Mouse (Mus musculus): ENCODE results near the gene Cldn10. TPM values are rescaled to one million over a fixed set of nuclear protein-coding genes. Genes with fewer than 3 reads are reported as not detected.

Gene Cldn10
- polyA plus RNA-seq, 1 experiment from 2014 or later: 0.32 TPM

DNA sequence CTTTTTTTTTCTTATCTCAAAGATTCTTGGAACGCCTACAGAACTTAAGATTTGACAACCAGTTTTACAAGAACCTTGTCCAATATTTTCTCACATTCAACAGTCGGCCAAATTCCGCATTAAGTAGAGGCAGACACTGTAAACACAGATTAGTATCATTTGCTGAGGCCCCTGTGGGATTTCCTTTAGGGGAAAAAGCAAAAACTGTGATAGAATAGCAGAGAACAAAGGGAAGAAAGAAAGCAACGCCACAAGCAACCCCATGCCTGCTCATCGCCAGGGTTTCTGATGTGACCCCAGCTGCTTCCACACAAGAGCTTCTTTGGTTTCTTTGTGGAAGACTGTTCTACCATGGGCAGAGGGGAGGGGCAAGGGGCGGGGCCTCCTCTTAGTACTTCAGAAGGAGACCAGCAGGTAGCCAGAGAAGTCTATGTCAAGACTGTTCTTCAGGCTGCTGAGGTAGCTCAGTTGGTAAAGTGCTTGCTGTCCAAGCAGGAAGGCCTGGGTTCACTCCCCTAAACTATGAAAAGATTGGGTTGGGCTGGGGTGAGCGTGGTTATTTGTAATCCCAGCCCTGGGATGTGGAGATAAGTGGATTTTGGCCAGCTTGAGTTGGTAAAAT, 39.7 kb downstream of the Cldn10 start:
- Histone ChIP-seq H3K27me3 (replicated peaks) (no peaks in the 10 kb centered on the region), H3K4me1 (replicated peaks) (no peaks in the 10 kb centered on the region), H3K4me3 (no peak overlapping the region), H3K36me3 (no peaks in the 10 kb centered on the region), H3K4me2 (no peak overlapping the region), H3K9me3 (replicated peaks) (no peaks in the 10 kb centered on the region), H3K27ac (ENCODE audit: poor library complexity, severe bottlenecking) (no peak overlapping the region), H3K9ac (no peak overlapping the region)
- 54% methylated on average over 7 of the region's 7 CpGs for WGBS
- no peak for ATAC-seq (ENCODE audit: insufficient number of reproducible peaks, low FRiP score)

DNA sequence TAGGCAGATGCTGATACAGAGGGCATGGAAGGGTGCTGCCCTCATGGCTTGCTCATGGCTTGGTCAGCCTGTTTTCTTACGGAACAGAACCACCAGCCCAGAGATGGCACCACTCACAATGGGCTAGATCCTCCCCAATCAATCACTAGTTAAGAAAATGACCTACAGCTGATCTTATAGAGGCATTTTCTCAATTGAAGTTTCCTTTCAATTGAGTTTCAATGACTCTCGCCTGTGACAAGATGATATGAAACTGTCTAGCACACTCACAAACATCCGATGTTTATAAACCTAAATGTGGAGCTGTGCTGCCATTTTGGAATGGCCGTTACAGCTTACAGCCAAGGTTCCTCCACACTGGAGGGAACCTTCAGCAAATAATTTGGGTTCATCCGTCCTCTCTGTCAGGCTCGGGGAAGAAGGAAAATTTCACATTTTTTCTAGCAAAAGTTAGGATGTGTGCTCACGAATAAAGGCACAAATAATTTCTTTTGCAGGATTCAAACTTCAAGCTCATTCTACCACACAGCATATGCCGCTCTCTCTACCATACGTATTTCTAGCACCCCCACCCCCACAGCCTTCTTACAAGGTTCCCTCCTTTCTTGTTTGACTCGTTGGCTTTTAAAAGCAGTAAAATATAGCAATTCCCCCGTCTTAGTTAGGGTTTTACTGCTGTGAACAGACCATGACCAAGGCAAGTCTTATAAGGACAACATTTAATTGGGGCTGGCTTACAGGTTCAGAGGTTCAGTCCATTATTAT, 41.8 kb downstream of the Cldn10 start:
- Histone ChIP-seq H3K4me2 (no peak overlapping the region), H3K27ac (ENCODE audit: poor library complexity, severe bottlenecking) (no peak overlapping the region), H3K4me3 (no peak overlapping the region), H3K9ac (no peak overlapping the region), H3K27me3 (replicated peaks) (no peaks in the 10 kb centered on the region), H3K36me3 (no peaks in the 10 kb centered on the region), H3K4me1 (replicated peaks) (no peaks in the 10 kb centered on the region; the same call in 1 of the 2 replicates), H3K9me3 (replicated peaks) (no peaks in the 10 kb centered on the region)
- 78% methylated on average over 11 of the region's 11 CpGs for WGBS
- ATAC-seq (ENCODE audit: insufficient number of reproducible peaks, low FRiP score): no peak

DNA sequence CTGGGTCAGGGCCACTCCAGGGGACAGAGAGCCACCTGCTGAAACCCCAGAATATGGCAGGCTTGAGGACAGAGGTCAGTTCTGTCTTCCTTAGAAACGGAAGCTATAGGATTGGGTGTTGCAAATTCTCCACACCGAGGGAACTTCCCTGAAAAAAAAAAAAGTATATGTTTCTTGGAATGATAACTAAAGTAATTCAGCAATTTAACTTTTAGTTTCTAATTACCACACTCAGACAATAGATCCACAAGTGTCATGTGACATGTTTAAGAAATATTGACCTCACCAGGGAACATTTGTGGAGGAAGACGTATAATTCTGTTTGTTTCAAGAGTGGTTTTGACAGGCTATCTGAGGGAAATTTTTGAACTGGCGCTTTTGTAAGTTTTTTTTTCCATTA, 43.9 kb downstream of the Cldn10 start:
- Histone ChIP-seq H3K4me1 (replicated peaks) (no peaks in the 10 kb centered on the region; the same call in 1 of the 2 replicates), H3K9ac (no peak overlapping the region), H3K9me3 (replicated peaks) (no peaks in the 10 kb centered on the region), H3K36me3 (no peaks in the 10 kb centered on the region), H3K27me3 (replicated peaks) (no peaks in the 10 kb centered on the region), H3K4me2 (no peak overlapping the region), H3K4me3 (no peak overlapping the region), H3K27ac (ENCODE audit: poor library complexity, severe bottlenecking) (no peak overlapping the region)
- ATAC-seq (ENCODE audit: insufficient number of reproducible peaks, low FRiP score): no peak
- 69% methylated on average over 4 of the region's 4 CpGs for WGBS

DNA sequence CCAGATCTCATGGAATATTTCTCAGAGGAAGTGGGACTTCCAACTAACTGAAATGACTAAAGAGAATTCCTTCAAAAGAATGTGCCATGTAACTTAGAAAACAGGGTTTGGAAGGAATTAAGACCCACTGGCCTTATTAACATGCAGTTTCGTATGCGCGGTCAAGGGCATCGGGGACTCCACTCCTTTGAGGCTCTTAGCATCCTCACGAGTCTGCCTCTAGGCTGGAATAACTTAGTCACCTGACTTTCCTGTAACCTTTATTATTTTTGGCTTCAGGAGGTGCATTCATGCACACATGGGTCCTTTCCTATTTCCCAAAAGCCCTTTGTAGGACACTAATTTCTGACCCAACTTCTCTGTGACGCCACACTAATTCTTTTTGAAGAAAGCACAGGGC, 45.5 kb downstream of the Cldn10 start:
- Histone ChIP-seq H3K4me1 (replicated peaks) (no peaks in the 10 kb centered on the region; the same call in 1 of the 2 replicates), H3K9ac (no peak overlapping the region), H3K9me3 (replicated peaks) (no peaks in the 10 kb centered on the region), H3K27ac (ENCODE audit: poor library complexity, severe bottlenecking) (no peak overlapping the region), H3K4me3 (no peak overlapping the region), H3K4me2 (no peak overlapping the region), H3K36me3 (no peaks in the 10 kb centered on the region), H3K27me3 (replicated peaks) (no peaks in the 10 kb centered on the region)
- whole genome bisulfite sequencing: 75% methylated on average over 6 of the region's 6 CpGs
- ATAC-seq (ENCODE audit: insufficient number of reproducible peaks, low FRiP score): no peak

DNA sequence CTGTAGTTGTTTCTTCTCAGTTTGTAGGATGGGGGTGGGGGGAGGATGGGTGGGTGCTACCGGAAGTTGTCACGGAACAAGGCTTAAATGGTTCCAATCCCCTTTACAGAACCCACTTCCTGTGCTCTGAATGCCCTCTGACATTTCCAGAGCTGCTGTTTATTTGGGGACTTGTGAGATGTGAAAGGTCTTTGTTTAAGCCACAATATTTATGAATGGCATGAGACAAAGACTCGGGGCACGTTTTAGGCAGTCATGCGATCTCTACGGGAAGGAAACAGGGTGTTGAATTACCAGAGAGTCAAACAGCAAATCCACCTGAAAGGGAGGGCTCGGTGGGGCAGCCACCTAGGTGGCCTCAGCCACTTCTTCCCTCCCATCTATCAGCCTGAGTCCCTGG, 46.6 kb downstream of the Cldn10 start:
- 29% methylated on average over 7 of the region's 7 CpGs for WGBS
- Histone ChIP-seq H3K27me3 (replicated peaks) (no peaks in the 10 kb centered on the region), H3K4me3 (no peak overlapping the region), H3K27ac (ENCODE audit: poor library complexity, severe bottlenecking) (no peak overlapping the region), H3K9me3 (replicated peaks) (no peaks in the 10 kb centered on the region), H3K4me2 (no peak overlapping the region), H3K36me3 (no peaks in the 10 kb centered on the region), H3K9ac (no peak overlapping the region), H3K4me1 (replicated peaks) (no peaks in the 10 kb centered on the region; the same call in 1 of the 2 replicates)
- no peak for ATAC-seq (ENCODE audit: insufficient number of reproducible peaks, low FRiP score)

DNA sequence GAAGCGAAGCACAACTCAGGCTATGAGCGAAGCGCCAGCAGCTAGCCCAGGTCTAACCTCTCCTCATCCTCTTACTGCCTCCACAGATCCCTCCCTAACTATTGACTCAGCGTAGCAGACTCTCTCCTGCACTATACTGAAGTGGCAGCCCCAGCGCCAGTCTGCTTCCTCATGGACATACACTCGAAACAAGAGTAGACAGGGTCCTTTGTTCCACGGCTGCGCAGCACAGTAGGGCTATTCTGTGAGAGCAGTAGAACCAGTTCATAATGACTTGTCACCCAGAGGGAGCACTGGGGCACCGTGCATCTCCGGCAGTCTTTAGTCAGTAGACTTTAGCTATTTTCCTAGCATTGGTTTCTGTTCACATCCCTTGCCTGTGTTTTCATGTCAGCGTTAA, 48.4 kb downstream of the Cldn10 start:
- H3K4me3 ChIP-seq: no peak overlapping the region
- no peak for ATAC-seq (ENCODE audit: insufficient number of reproducible peaks, low FRiP score)
- H3K36me3 ChIP-seq: no peaks in the 10 kb centered on the region
- H3K27ac ChIP-seq (ENCODE audit: poor library complexity, severe bottlenecking): no peak overlapping the region
- no peak overlapping the region for H3K4me2 ChIP-seq
- WGBS: 85% methylated on average over 11 of the region's 11 CpGs
- no peaks in the 10 kb centered on the region; the same call in 1 of the 2 replicates for H3K4me1 ChIP-seq (replicated peaks)
- no peaks in the 10 kb centered on the region for H3K27me3 ChIP-seq (replicated peaks)
- H3K9me3 ChIP-seq (replicated peaks): no peaks in the 10 kb centered on the region
- H3K9ac ChIP-seq: no peak overlapping the region

DNA sequence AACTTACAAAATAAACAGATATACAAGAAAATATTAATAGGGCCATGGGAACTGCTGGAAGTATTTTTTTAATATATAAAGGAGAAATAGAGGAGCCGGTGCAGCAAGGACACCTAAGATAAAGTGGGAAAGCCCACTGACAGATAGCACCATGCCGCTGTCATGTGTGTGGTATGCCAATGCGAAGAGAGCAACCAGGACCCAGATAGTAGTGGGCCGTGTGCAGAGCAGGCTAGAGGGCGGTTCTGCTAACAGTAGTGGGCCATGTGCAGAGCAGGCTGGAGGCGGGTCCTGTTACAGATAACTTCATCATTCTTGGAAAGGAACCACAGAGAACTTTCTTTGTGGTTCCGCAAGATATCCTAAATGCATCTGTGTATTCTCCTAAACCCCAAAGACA, 49.0 kb downstream of the Cldn10 start:
- Histone ChIP-seq H3K9ac (no peak overlapping the region), H3K36me3 (no peaks in the 10 kb centered on the region), H3K27ac (ENCODE audit: poor library complexity, severe bottlenecking) (no peak overlapping the region), H3K4me1 (replicated peaks) (no peaks in the 10 kb centered on the region; the same call in 1 of the 2 replicates), H3K4me2 (no peak overlapping the region), H3K4me3 (no peak overlapping the region), H3K27me3 (replicated peaks) (no peaks in the 10 kb centered on the region), H3K9me3 (replicated peaks) (no peaks in the 10 kb centered on the region)
- 67% methylated on average over 7 of the region's 7 CpGs for WGBS
- no peak for ATAC-seq (ENCODE audit: insufficient number of reproducible peaks, low FRiP score)

- Histone ChIP-seq H3K4me3 (no peak overlapping the region), H3K36me3 (no peaks in the 10 kb centered on the region), H3K9me3 (replicated peaks) (no peaks in the 10 kb centered on the region), H3K4me2 (no peak overlapping the region), H3K9ac (no peak overlapping the region), H3K27ac (ENCODE audit: poor library complexity, severe bottlenecking) (no peak overlapping the region), H3K4me1 (replicated peaks) (no peaks in the 10 kb centered on the region), H3K27me3 (replicated peaks) (no peaks in the 10 kb centered on the region)
- whole genome bisulfite sequencing: 72% methylated on average over 8 of the region's 8 CpGs
- ATAC-seq (ENCODE audit: insufficient number of reproducible peaks, low FRiP score): no peak
Observed at GRCm38 (mm10) chr14:118838556-118839120, 50.9 kb downstream of the Cldn10 start.

DNA sequence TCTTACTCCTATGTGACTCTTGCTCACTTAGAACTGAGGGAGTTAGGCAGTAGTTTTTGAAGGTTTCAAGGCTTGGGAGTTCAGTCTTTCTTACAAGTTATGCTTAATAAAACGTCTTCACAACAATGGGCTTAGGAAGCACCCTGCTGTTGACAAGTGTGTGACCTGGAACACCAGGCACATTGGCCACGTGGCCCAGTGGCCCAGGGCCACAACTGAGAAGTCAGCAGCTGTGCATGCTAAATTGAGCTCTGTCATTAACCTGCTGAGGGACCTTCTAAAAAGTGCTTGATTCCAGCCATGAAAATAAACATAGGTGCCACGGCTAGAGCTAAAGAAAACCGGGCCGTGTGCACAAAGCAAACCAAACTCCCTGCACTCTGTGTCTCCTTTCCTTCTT, 51.7 kb downstream of the Cldn10 start:
- H3K9me3 ChIP-seq (replicated peaks): no peaks in the 10 kb centered on the region
- H3K36me3 ChIP-seq: no peaks in the 10 kb centered on the region
- ATAC-seq (ENCODE audit: insufficient number of reproducible peaks, low FRiP score): no peak
- WGBS: 60% methylated on average over 5 of the region's 5 CpGs
- H3K27me3 ChIP-seq (replicated peaks): no peaks in the 10 kb centered on the region
- no peak overlapping the region for H3K4me2 ChIP-seq
- no peak overlapping the region for H3K4me3 ChIP-seq
- no peaks in the 10 kb centered on the region for H3K4me1 ChIP-seq (replicated peaks)
- no peak overlapping the region for H3K9ac ChIP-seq
- H3K27ac ChIP-seq (ENCODE audit: poor library complexity, severe bottlenecking): no peak overlapping the region

DNA sequence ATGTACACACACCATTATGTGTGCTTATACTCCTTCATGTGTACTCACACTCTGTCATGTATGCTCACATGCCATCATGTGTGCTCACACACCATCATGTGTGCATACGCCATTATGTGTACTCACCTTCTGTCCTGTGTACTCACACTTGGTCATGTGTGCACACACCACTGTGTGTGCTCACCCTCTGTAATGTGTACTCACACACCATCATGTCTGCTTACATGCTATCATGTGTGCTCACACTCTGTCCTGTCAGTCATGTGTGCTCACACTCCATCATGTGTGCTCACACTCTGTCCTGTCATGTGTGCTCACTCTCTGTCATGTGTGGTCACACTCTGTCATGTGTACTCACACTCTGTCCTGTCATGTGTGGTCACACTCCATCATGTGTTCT, 52.3 kb downstream of the Cldn10 start:
- Histone ChIP-seq H3K27me3 (replicated peaks) (no peaks in the 10 kb centered on the region), H3K4me3 (no peak overlapping the region), H3K4me1 (replicated peaks) (no peaks in the 10 kb centered on the region), H3K4me2 (no peak overlapping the region), H3K9me3 (replicated peaks) (no peaks in the 10 kb centered on the region), H3K36me3 (no peaks in the 10 kb centered on the region), H3K9ac (no peak overlapping the region), H3K27ac (ENCODE audit: poor library complexity, severe bottlenecking) (no peak overlapping the region)
- ATAC-seq (ENCODE audit: insufficient number of reproducible peaks, low FRiP score): no peak
- 88% methylated on average over 1 of the region's 1 CpGs for WGBS

- ATAC-seq (ENCODE audit: insufficient number of reproducible peaks, low FRiP score): no peak
- H3K4me3 ChIP-seq: no peak overlapping the region
- H3K36me3 ChIP-seq: no peaks in the 10 kb centered on the region
- H3K4me1 ChIP-seq (replicated peaks): no peaks in the 10 kb centered on the region
- H3K9ac ChIP-seq: no peak overlapping the region
- no peak overlapping the region for H3K4me2 ChIP-seq
- H3K27me3 ChIP-seq (replicated peaks): no peaks in the 10 kb centered on the region
- 88% methylated on average over 3 of the region's 3 CpGs for WGBS
- H3K27ac ChIP-seq (ENCODE audit: poor library complexity, severe bottlenecking): no peak overlapping the region
- no peaks in the 10 kb centered on the region for H3K9me3 ChIP-seq (replicated peaks)
Observed at GRCm38 (mm10) chr14:118842353-118842752, 54.6 kb downstream of the Cldn10 start.

Measured in heart, embryonic 12.5 days (tissue).